Mouse (Mus musculus): ENCODE results near the gene Fbxw5. TPM values are rescaled to one million over a fixed set of nuclear protein-coding genes. Genes with fewer than 3 reads are reported as not detected.
A peak's percentile ranks its signal among the peaks of the same experiment; 100 is the strongest.

The Fbxw5 gene
- polyA plus RNA-seq, 1 experiment from 2014 or later = 72.9 TPM

GRCm38 (mm10) chr2:25469969-25470368, 30.6 kb upstream of the Fbxw5 start, which contains the start of gene Ptgds:
Gene Ptgds (minus strand): TSS chr2:25470046.
- no peak for ATAC-seq (replicated peaks; ENCODE audit: low FRiP score, low TSS enrichment, low read depth)
- H3K9ac ChIP-seq (ENCODE audit: low read length) = no peak within 1 kb of the TSS

DNA sequence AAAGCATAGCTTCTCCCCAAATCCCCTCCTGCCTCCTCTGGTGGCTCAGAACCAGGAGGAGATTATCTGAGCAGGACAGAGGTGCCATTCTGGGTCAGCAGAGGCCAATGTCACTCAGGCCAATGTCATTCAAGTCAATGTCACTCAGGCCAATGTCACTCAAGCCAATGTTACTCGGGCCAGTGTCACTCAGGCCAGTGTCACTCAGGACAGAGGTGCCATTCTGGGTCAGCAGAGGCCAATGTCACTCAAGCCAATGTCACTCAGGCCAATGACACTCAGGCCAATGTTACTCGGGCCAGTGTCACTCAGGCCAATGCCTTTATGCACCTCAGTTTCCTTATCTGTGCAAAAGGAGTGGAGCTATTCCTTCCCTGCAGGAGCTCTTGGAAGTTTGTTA, 28.0 kb upstream of the Fbxw5 start:
- Histone ChIP-seq H3K27ac (ENCODE audit: low read depth) (no peak overlapping the region), H3K4me3 (ENCODE audit: low read depth, low read length) (no peak overlapping the region), H3K9ac (ENCODE audit: low read length) (no peak overlapping the region), H3K4me2 (ENCODE audit: low read length) (no peak overlapping the region), H3K9me3 (ENCODE audit: control insufficient read depth, low read length) (no peaks in the 10 kb centered on the region), H3K4me1 (replicated peaks; ENCODE audit: control insufficient read depth, insufficient read depth, low read length) (no peaks in the 10 kb centered on the region), H3K27me3 (replicated peaks; ENCODE audit: control insufficient read depth, insufficient read depth, low read length) (no peaks in the 10 kb centered on the region), H3K36me3 (ENCODE audit: control insufficient read depth, insufficient read depth, low read length) (no peaks in the 10 kb centered on the region)
- DNase-seq (ENCODE audit: low spot score) (no peak), ATAC-seq (replicated peaks; ENCODE audit: low FRiP score, low TSS enrichment, low read depth) (no peak)
- 69% methylated on average over 2 of the region's 2 CpGs for WGBS

More at GRCm38 (mm10) chr2:25469969-25470368, 30.6 kb upstream of the Fbxw5 start, which contains the start of gene Ptgds:
- Histone ChIP-seq H3K4me3 (ENCODE audit: low read depth, low read length) (no peak within 1 kb of the TSS), H3K36me3 (ENCODE audit: control insufficient read depth, insufficient read depth, low read length) (no peaks in the 10 kb centered on the region), H3K27ac (ENCODE audit: low read depth) (no peak within 1 kb of the TSS), H3K4me2 (ENCODE audit: low read length) (no peak within 1 kb of the TSS), H3K27me3 (replicated peaks; ENCODE audit: control insufficient read depth, insufficient read depth, low read length) (no peaks in the 10 kb centered on the region), H3K9me3 (ENCODE audit: control insufficient read depth, low read length) (no peaks in the 10 kb centered on the region), H3K4me1 (replicated peaks; ENCODE audit: control insufficient read depth, insufficient read depth, low read length) (no peaks in the 10 kb centered on the region)
- 52% methylated on average over 6 of the region's 6 CpGs for WGBS
- no peak for DNase-seq (ENCODE audit: low spot score)

DNA sequence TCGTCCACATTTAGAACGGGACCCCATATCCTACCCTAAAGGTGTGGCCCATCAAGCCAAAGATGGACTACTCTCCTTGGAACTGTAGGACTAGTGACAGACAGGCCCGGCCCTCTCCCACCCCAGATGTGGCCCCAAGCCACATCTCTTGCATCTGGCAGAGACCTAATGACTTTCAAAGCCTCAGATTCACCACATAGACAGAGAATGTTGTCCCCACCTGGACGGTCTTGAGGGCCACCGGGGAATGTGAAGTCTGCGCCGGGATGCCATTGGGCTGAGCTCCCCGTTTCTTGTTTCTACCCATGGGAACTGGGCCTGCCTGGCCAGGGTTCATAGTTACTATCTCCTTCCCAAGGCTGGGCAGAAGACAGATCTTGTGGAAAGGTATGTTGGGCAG, 23.0 kb upstream of the Fbxw5 start:
- no peak for ATAC-seq (replicated peaks; ENCODE audit: low FRiP score, low TSS enrichment, low read depth)
- no peak for DNase-seq (ENCODE audit: low spot score)
- Histone ChIP-seq H3K4me2 (ENCODE audit: low read length) (no peak overlapping the region), H3K4me1 (replicated peaks; ENCODE audit: control insufficient read depth, insufficient read depth, low read length) (no peaks in the 10 kb centered on the region), H3K9me3 (ENCODE audit: control insufficient read depth, low read length) (no peaks in the 10 kb centered on the region), H3K36me3 (ENCODE audit: control insufficient read depth, insufficient read depth, low read length) (no peaks in the 10 kb centered on the region), H3K27ac (ENCODE audit: low read depth) (no peak overlapping the region), H3K4me3 (ENCODE audit: low read depth, low read length) (no peak overlapping the region), H3K27me3 (replicated peaks; ENCODE audit: control insufficient read depth, insufficient read depth, low read length) (no peaks in the 10 kb centered on the region), H3K9ac (ENCODE audit: low read length) (no peak overlapping the region)
- 88% methylated on average over 8 of the region's 8 CpGs for WGBS

DNA sequence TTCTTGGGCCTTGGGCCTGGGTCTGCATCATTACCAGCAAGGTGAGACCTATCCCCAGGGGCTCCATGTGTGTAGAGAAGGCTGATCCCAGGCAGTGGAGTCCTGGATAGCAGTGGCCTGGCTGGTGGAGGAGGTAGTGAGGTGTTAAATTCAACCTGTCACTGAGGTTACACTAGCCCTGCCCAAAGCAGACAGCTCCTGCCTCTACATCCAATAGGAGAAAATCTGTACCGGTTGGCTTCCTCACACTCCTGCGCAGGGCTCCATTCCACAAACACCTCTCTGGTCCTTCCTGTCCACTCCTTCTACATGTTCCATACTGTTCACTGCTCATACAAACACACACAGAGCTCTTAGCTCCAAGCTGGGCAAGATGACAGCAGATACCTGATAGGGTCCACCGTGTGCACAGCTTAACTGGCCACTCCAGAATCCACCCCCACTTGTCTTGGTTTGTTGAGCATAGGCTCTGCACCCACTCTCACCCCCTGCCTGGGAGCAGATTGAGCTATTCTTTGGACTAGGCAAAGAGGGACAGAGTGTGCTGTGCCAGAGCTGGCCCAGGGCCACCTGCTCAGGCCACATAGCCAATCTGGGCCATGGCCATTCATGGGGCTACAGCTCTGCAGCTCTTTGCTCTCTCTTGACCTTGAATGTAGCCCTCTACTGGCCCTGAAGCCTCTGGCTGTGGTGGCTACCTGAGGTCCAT, 22.4 kb upstream of the Fbxw5 start:
- no peak for DNase-seq (ENCODE audit: low spot score)
- Histone ChIP-seq H3K9me3 (ENCODE audit: control insufficient read depth, low read length) (no peaks in the 10 kb centered on the region), H3K27ac (ENCODE audit: low read depth) (no peak overlapping the region), H3K36me3 (ENCODE audit: control insufficient read depth, insufficient read depth, low read length) (no peaks in the 10 kb centered on the region), H3K4me1 (replicated peaks; ENCODE audit: control insufficient read depth, insufficient read depth, low read length) (no peaks in the 10 kb centered on the region), H3K9ac (ENCODE audit: low read length) (no peak overlapping the region), H3K27me3 (replicated peaks; ENCODE audit: control insufficient read depth, insufficient read depth, low read length) (no peaks in the 10 kb centered on the region), H3K4me3 (ENCODE audit: low read depth, low read length) (no peak overlapping the region), H3K4me2 (ENCODE audit: low read length) (no peak overlapping the region)
- WGBS = 81% methylated on average over 3 of the region's 3 CpGs
- ATAC-seq (replicated peaks; ENCODE audit: low FRiP score, low TSS enrichment, low read depth) = no peak

DNA sequence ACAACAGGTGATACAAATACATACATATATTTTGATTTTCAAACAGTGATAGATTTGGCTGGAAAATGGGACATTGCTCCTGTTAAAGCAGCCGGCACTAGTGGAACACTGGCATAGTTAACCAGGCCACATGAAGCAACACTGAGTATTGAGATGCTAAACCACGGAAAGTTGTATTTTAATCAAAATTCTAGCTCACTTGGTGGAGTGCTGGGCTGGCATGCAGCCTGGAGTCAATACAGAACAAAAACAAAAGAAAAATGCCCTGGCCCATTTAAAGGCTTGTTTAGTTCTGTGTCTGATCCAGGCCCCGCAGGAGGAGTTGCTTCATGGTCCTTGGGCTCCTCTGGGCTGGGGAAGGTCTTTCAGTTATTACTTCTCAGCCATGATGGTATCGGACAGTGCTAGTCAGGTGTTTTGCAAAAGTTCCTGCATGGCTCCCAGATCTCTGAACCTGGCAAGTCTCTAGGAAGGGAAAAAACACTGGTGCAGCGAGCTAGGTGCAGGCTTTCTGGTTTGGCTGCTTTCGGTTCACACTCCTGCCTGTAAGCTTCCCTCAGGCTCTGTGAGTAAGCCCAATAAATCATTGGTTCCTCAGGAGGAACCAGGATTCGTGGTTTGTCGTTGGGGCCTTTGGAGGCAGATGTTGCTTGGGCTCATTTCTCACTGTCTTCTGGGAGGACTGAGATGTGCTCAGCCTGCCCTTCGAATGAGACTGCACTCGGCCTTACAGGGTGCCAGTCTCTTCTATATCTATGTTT, 20.8 kb upstream of the Fbxw5 start:
- Histone ChIP-seq H3K27ac (ENCODE audit: low read depth) (no peak overlapping the region), H3K36me3 (ENCODE audit: control insufficient read depth, insufficient read depth, low read length) (no peaks in the 10 kb centered on the region), H3K4me1 (replicated peaks; ENCODE audit: control insufficient read depth, insufficient read depth, low read length) (no peaks in the 10 kb centered on the region), H3K27me3 (replicated peaks; ENCODE audit: control insufficient read depth, insufficient read depth, low read length) (no peaks in the 10 kb centered on the region), H3K9me3 (ENCODE audit: control insufficient read depth, low read length) (no peaks in the 10 kb centered on the region), H3K4me3 (ENCODE audit: low read depth, low read length) (no peak overlapping the region), H3K9ac (ENCODE audit: low read length) (no peak overlapping the region), H3K4me2 (ENCODE audit: low read length) (no peak overlapping the region)
- DNase-seq (ENCODE audit: low spot score) = no peak
- ATAC-seq (replicated peaks; ENCODE audit: low FRiP score, low TSS enrichment, low read depth) = no peak
- WGBS = 60% methylated on average over 10 of the region's 10 CpGs

- Histone ChIP-seq H3K27me3 (replicated peaks; ENCODE audit: control insufficient read depth, insufficient read depth, low read length) (no peaks in the 10 kb centered on the region), H3K4me1 (replicated peaks; ENCODE audit: control insufficient read depth, insufficient read depth, low read length) (no peaks in the 10 kb centered on the region), H3K36me3 (ENCODE audit: control insufficient read depth, insufficient read depth, low read length) (no peaks in the 10 kb centered on the region), H3K27ac (ENCODE audit: low read depth) (no peak overlapping the region), H3K9me3 (ENCODE audit: control insufficient read depth, low read length) (no peaks in the 10 kb centered on the region), H3K9ac (ENCODE audit: low read length) (no peak overlapping the region), H3K4me2 (ENCODE audit: low read length) (no peak overlapping the region), H3K4me3 (ENCODE audit: low read depth, low read length) (no peak overlapping the region)
- no peak for DNase-seq (ENCODE audit: low spot score)
- WGBS = 92% methylated on average over 1 of the region's 1 CpGs
- no peak for ATAC-seq (replicated peaks; ENCODE audit: low FRiP score, low TSS enrichment, low read depth)
These were observed 20.0 kb upstream of the Fbxw5 start for GRCm38 (mm10) chr2:25480541-25480940.

DNA sequence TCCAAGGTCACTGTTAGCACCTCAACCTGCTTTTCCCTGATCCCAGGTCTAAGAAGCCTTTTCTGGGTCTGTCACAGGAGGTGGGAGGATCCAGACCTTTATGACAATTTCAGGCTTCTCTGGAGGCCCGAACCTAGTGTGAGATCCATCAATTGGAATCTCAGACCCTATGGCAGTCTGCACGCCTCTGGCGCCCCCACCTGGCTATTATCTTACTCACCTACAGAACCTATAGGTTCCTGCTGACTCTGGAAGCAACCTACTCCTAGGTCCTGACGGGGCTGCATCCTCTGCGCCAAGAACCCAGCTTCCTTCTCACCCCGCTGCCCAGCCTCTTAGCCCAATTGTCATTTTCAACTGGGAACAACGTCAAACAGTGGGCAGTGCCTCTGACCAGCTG, 17.6 kb upstream of the Fbxw5 start:
- whole genome bisulfite sequencing = 26% methylated on average over 7 of the region's 7 CpGs
- no peaks in the 10 kb centered on the region for H3K9me3 ChIP-seq (ENCODE audit: control insufficient read depth, low read length)
- H3K4me1 ChIP-seq (replicated peaks; ENCODE audit: control insufficient read depth, insufficient read depth, low read length) = no peaks in the 10 kb centered on the region
- no peak overlapping the region for H3K9ac ChIP-seq (ENCODE audit: low read length)
- no peak overlapping the region for H3K4me2 ChIP-seq (ENCODE audit: low read length)
- H3K4me3 ChIP-seq (ENCODE audit: low read depth, low read length) = no peak overlapping the region
- H3K27me3 ChIP-seq (replicated peaks; ENCODE audit: control insufficient read depth, insufficient read depth, low read length) = no peaks in the 10 kb centered on the region
- H3K27ac ChIP-seq (ENCODE audit: low read depth) = no peak overlapping the region
- H3K36me3 ChIP-seq (ENCODE audit: control insufficient read depth, insufficient read depth, low read length) = no peaks in the 10 kb centered on the region
- DNase-seq (ENCODE audit: low spot score) (peak; percentile 67), ATAC-seq (replicated peaks; ENCODE audit: low FRiP score, low TSS enrichment, low read depth) (0 out of 2 replicates have a peak, but pooled peaks have one; percentile 22)

GRCm38 (mm10) chr2:25484901-25485647, 15.5 kb upstream of the Fbxw5 start:
- Histone ChIP-seq H3K4me3 (ENCODE audit: low read depth, low read length) (no peak overlapping the region), H3K4me2 (ENCODE audit: low read length) (no peak overlapping the region), H3K36me3 (ENCODE audit: control insufficient read depth, insufficient read depth, low read length) (no peaks in the 10 kb centered on the region), H3K9ac (ENCODE audit: low read length) (no peak overlapping the region), H3K27me3 (replicated peaks; ENCODE audit: control insufficient read depth, insufficient read depth, low read length) (no peaks in the 10 kb centered on the region), H3K9me3 (ENCODE audit: control insufficient read depth, low read length) (no peaks in the 10 kb centered on the region), H3K4me1 (replicated peaks; ENCODE audit: control insufficient read depth, insufficient read depth, low read length) (no peaks in the 10 kb centered on the region), H3K27ac (ENCODE audit: low read depth) (no peak overlapping the region)
- no peak for DNase-seq (ENCODE audit: low spot score)
- no peak for ATAC-seq (replicated peaks; ENCODE audit: low FRiP score, low TSS enrichment, low read depth)
- 52% methylated on average over 11 of the region's 11 CpGs for WGBS

Measured in intestine, embryonic 14.5 days (tissue).